32 mouse cellular contexts compared by ENCODE assay signal in genomic region chr3:92583164-92583826, GRCm38 (mm10). TPM values are rescaled to one million over a fixed set of nuclear protein-coding genes. Genes with fewer than 3 reads are reported as not detected.
"Had no signal": no experiment of that assay in that cellular context is flagged by ENCODE, and none has a peak within 500 bp of the region (broad histone marks: within the 10 kb centered on the region; RNA-seq: fewer than 3 reads in every experiment).

No protein-coding gene starts in this region.

- H3K9ac ChIP-seq: limb, embryonic 13.5 days; liver, embryonic 12.5 days; liver, embryonic 15.5 days; lung, embryonic 15.5 days; midbrain, embryonic 12.5 days; neural tube, embryonic 13.5 days; stomach, embryonic 15.5 days had no signal

- H3K27me3 ChIP-seq: limb, embryonic 13.5 days; liver, embryonic 12.5 days; liver, embryonic 15.5 days; lung, embryonic 15.5 days; megakaryocyte, embryonic 14.5 days; midbrain, embryonic 12.5 days; neural tube, embryonic 13.5 days; stomach, embryonic 15.5 days had no signal

- H3K9me3 ChIP-seq: limb, embryonic 10.5 days; limb, embryonic 13.5 days; liver, embryonic 12.5 days; liver, embryonic 15.5 days; lung, embryonic 15.5 days; midbrain, embryonic 12.5 days; neural tube, embryonic 13.5 days; stomach, embryonic 15.5 days had no signal

- H3K36me3 ChIP-seq: limb, embryonic 10.5 days; limb, embryonic 13.5 days; liver, embryonic 12.5 days; liver, embryonic 15.5 days; lung, embryonic 15.5 days; midbrain, embryonic 12.5 days; neural tube, embryonic 13.5 days; stomach, embryonic 15.5 days had no signal

- H3K4me1 ChIP-seq: limb, embryonic 10.5 days; limb, embryonic 13.5 days; liver, embryonic 15.5 days; lung, embryonic 15.5 days; megakaryocyte, embryonic 14.5 days; midbrain, embryonic 12.5 days; neural tube, embryonic 13.5 days; stomach, embryonic 15.5 days had no signal

- H3K4me2 ChIP-seq: limb, embryonic 13.5 days; liver, embryonic 12.5 days; liver, embryonic 15.5 days; lung, embryonic 15.5 days; midbrain, embryonic 12.5 days; neural tube, embryonic 13.5 days; stomach, embryonic 15.5 days had no signal

- H3K4me3 ChIP-seq: layer of hippocampus, adult 2 months; limb, embryonic 10.5 days; limb, embryonic 13.5 days; liver, embryonic 12.5 days; liver, embryonic 15.5 days; lung, embryonic 15.5 days; midbrain, embryonic 12.5 days; myocyte; neural tube, embryonic 13.5 days; stomach, embryonic 15.5 days had no signal

- H3K27ac ChIP-seq: kidney, postnatal 0 days; layer of hippocampus, adult 2 months; limb, embryonic 10.5 days; limb, embryonic 13.5 days; liver, embryonic 12.5 days; liver, embryonic 15.5 days; lung, embryonic 15.5 days; midbrain, embryonic 12.5 days; neural tube, embryonic 13.5 days; stomach, embryonic 15.5 days had no signal

- DNase-seq: kidney, adult 2 months; kidney, postnatal 25 days; layer of hippocampus, adult 9-11 months; liver; lung, adult 18-20 months; lung, postnatal 10 days; lung, postnatal 36 days; retina, postnatal 1 day; right cerebral cortex, postnatal 25 days; spleen, adult 18-20 months; thymus, adult 2 months; thymus, postnatal 25 days had no signal

- ATAC-seq: intestine, postnatal 0 days; liver, embryonic 12.5 days had no signal

RNA-seq across cellular contexts. Expression of gene Smcp, which starts 5.5 kb away (rescaled TPM):
- total RNA-seq: layer of hippocampus, adult 2 months; layer of hippocampus, postnatal 25 days; left cerebral cortex, adult 18-20 months; left cerebral cortex, postnatal 25 days; monocyte, adult 5-6 weeks; neutrophil, adult 5-6 weeks had no signal
- polyA plus RNA-seq: kidney, embryonic 14.5 days; kidney, postnatal 0 days; large intestine, adult 2 months; limb, embryonic 10.5 days; limb, embryonic 13.5 days; liver, embryonic 12.5 days; liver, embryonic 15.5 days; lung, embryonic 15.5 days; midbrain, embryonic 12.5 days; myocyte; neural tube, embryonic 13.5 days had no signal

RNA-seq across cellular contexts. Expression of gene Ivl, which starts 9.8 kb away (rescaled TPM):
- total RNA-seq: layer of hippocampus, adult 2 months; layer of hippocampus, postnatal 25 days; left cerebral cortex, adult 18-20 months; left cerebral cortex, postnatal 25 days; monocyte, adult 5-6 weeks; neutrophil, adult 5-6 weeks had no signal
- polyA plus RNA-seq: large intestine, adult 2 months; limb, embryonic 10.5 days; limb, embryonic 13.5 days; liver, embryonic 15.5 days; lung, embryonic 15.5 days; midbrain, embryonic 12.5 days; myocyte; neural tube, embryonic 13.5 days had no signal

RNA-seq across cellular contexts. Expression of gene 2210017I01Rik, which starts 24.0 kb away (rescaled TPM):
- total RNA-seq: layer of hippocampus, adult 2 months; layer of hippocampus, postnatal 25 days; left cerebral cortex, adult 18-20 months; left cerebral cortex, postnatal 25 days; monocyte, adult 5-6 weeks; neutrophil, adult 5-6 weeks had no signal
- polyA plus RNA-seq: kidney, adult 2 months; kidney, embryonic 14.5 days; kidney, postnatal 0 days; large intestine, adult 2 months; limb, embryonic 10.5 days; limb, embryonic 13.5 days; liver, embryonic 12.5 days; liver, embryonic 15.5 days; lung, embryonic 15.5 days; midbrain, embryonic 12.5 days; myocyte; neural tube, embryonic 13.5 days; stomach, embryonic 15.5 days had no signal

RNA-seq across cellular contexts. Expression of gene Lce6a, which starts 38.2 kb away (rescaled TPM):
- total RNA-seq: layer of hippocampus, adult 2 months; layer of hippocampus, postnatal 25 days; left cerebral cortex, adult 18-20 months; left cerebral cortex, postnatal 25 days; monocyte, adult 5-6 weeks; neutrophil, adult 5-6 weeks had no signal
- polyA plus RNA-seq: kidney, adult 2 months; kidney, embryonic 14.5 days; kidney, postnatal 0 days; large intestine, adult 2 months; limb, embryonic 10.5 days; limb, embryonic 13.5 days; liver, embryonic 12.5 days; liver, embryonic 15.5 days; lung, embryonic 15.5 days; midbrain, embryonic 12.5 days; myocyte; neural tube, embryonic 13.5 days; stomach, embryonic 15.5 days; thymus, adult 2 months had no signal

RNA-seq across cellular contexts. Expression of gene 2310046K23Rik, which starts 49.0 kb away (rescaled TPM):
- total RNA-seq: layer of hippocampus, adult 2 months; layer of hippocampus, postnatal 25 days; left cerebral cortex, adult 18-20 months; left cerebral cortex, postnatal 25 days; monocyte, adult 5-6 weeks; neutrophil, adult 5-6 weeks had no signal
- polyA plus RNA-seq: intestine, postnatal 0 days; kidney, adult 2 months; kidney, embryonic 14.5 days; kidney, postnatal 0 days; large intestine, adult 2 months; limb, embryonic 10.5 days; limb, embryonic 13.5 days; liver, embryonic 12.5 days; liver, embryonic 15.5 days; lung, embryonic 15.5 days; midbrain, embryonic 12.5 days; myocyte; neural tube, embryonic 13.5 days; stomach, embryonic 15.5 days had no signal
